Mouse (Mus musculus) left cerebral cortex, adult 9 months (tissue): ENCODE measurements around the gene Mvp.

Experiments
- DNase-seq, 2 experiments: peaks; one replicate each; pipeline ENCODE4 v3.0.0; 2022; ENCODE audit warnings: low spot score in 2 of 2

Gene Mvp

GRCm38 (mm10) chr7:126949793-126950646 lies 64.4 kb downstream of the Mvp start, which contains the start of gene Sez6l2:
Gene Sez6l2, plus strand, starts transcription at chr7:126950563.
- peak; percentile 72 to 83 for DNase-seq

- DNase-seq, result peak; percentile 59 to 70
Measured at GRCm38 (mm10) chr7:126949403-126949792, 65.0 kb downstream of the Mvp start, which contains the start of gene Asphd1. Gene Asphd1, minus strand, starts transcription at chr7:126949582.

GRCm38 (mm10) chr7:126948626-126949025 lies 65.8 kb downstream of the Mvp start:
- DNase-seq, result no peak

GRCm38 (mm10) chr7:126946530-126946929 lies 67.9 kb downstream of the Mvp start:
- DNase-seq, result no peak

GRCm38 (mm10) chr7:126941801-126942200 lies 72.6 kb downstream of the Mvp start:
- DNase-seq, result peak in 1 of 2 experiments; percentile 54

GRCm38 (mm10) chr7:126941171-126941570 lies 73.2 kb downstream of the Mvp start:
- no peak for DNase-seq
